Mouse (Mus musculus) brain, embryonic 14.5 days (tissue): ENCODE results near the gene Carns1.

ENCODE experiments used
- CTCF ChIP-seq: fragments of 200-500 bp; IDR thresholded peaks from 2 replicates; pipeline ENCODE4 v1.5.1; 2012; ENCODE audit warnings: inconsistent platforms, mild to moderate bottlenecking, moderate library complexity, borderline replicate concordance; ENCODE audit not compliant: insufficient read depth, insufficient read length; ENCODE audit errors: extremely low read depth
- POLR2A ChIP-seq: fragments of 200-500 bp; IDR thresholded peaks from 2 replicates; pipeline ENCODE4 v1.6.1; 2012; ENCODE audit warnings: mild to moderate bottlenecking, inconsistent platforms, borderline replicate concordance; ENCODE audit not compliant: poor library complexity, insufficient read depth, insufficient read length, severe bottlenecking; ENCODE audit errors: extremely low read depth

DNA sequence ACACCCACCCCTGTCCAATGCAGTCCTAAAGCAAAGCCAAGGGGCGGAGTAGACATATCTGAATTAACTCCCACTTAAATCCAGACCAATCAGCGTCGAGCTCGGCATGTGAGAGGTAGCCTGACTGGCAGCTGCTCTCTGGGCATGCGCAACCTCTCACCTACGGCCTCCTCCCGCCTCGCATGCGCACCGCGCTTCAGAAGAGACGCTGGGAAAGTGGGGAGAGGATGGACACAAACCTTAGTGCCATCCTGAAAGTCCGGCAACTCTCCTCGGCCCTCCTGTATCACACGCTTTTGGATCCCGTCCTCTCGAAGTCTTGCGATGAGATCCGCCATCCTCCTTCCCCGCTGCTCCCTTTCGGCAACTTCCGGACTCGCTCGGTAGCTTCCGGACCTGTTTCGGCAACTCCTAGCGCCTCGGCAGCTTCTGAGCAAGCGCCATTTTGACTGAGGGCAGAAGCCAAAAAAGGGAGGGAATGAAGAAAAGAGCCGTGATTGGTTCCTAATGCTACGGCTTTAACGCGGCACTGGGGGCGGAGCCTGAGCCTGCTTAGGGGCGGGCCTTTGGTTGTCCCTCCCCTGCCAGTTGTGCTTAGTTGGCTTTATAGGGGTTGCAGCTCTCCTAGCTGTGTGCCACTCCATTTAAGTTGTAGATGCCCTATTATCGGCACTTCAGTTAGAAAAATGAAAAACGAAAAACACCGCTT is 54.0 kb downstream of the Carns1 start:
- TF ChIP-seq CTCF = no peak
- 0 out of 2 replicates have a peak, but pooled peaks have one; percentile 16 for TF ChIP-seq POLR2A
